Mouse (Mus musculus): Measurements from ENCODE around the gene Ston2.

DNA sequence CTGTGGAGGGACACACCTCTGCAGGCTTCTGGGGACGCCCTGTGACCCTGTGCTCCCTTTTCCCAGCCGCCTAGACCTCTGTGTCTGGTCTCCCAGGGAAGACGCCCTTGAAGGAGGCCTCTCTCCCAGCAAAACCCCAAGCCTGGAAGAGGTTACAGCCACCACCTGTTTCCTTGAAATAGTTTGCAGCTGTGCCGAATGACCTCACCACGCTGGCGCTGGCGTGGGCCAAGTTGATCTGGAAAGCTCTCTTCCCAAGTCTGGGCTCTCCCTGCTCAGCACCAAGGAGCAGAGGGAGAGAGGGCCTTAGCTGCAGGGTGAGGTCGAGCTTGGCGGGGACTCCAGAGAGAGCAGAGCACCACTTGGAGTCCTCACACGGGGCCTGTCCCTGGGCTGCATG lies 1.8 kb downstream of the Ston2 start:
- TF ChIP-seq GATA1 (IDR thresholded peaks at IDR 0.05; ENCODE audit: low read length) (no peak), TAL1 (IDR thresholded peaks at IDR 0.05; ENCODE audit: low read length) (no peak)
